Mouse (Mus musculus) heart, postnatal 10 days (tissue): ENCODE results near the gene Erg. TPM values are rescaled to one million over a fixed set of nuclear protein-coding genes. Genes with fewer than 3 reads are reported as not detected.

Experiments
- total RNA-seq, 2 experiments: library from RNA; stranded (reverse); gene quantifications; 2 replicates each; pipeline ENCODE4 v1.2.3; 2021

Erg gene
- total RNA-seq, 2 experiments from 2014 or later = 49.6 to 54.5 TPM

Other genes with a start within 250 kb of the Erg start
- gene Ets2, start 115.5 kb upstream of the Erg start, total RNA-seq = 100 to 1,000 TPM; 105 to 144 TPM